ENCODE assay signal across 8 mouse cellular contexts in genomic region chr1:57996133-57996615, GRCm38 (mm10). TPM values are rescaled to one million over a fixed set of nuclear protein-coding genes. Genes with fewer than 3 reads are reported as not detected.
DNase-seq lines count a peak whose midpoint lies in the region; ATAC-seq and TF ChIP-seq lines count a peak whose summit lies in the region.

No protein-coding gene starts in this region.

- no peak for TF ChIP-seq POLR2A in bone marrow, adult 2 months (IDR thresholded peaks at IDR 0.05; ENCODE audit: borderline replicate concordance, control insufficient read depth, low read depth, low read length)

- peak overlapping the region; percentile 65 for H3K4me2 ChIP-seq in kidney, postnatal 0 days (ENCODE audit: low read length)
- peak overlapping the region; percentile 67 for H3K4me2 ChIP-seq in hindbrain, embryonic 12.5 days (replicated peaks)

- no peaks in the 10 kb centered on the region for H3K9me3 ChIP-seq in kidney, postnatal 0 days (replicated peaks; ENCODE audit: low read length)
- no peaks in the 10 kb centered on the region for H3K9me3 ChIP-seq in hindbrain, embryonic 12.5 days (replicated peaks)

- peak; percentile 51 for ATAC-seq in kidney, postnatal 0 days (replicated peaks; ENCODE audit: low FRiP score, low read depth)
- peak; percentile 67; the same call in 1 of the 2 replicates for ATAC-seq in hindbrain, embryonic 12.5 days (ENCODE audit: low FRiP score)

- 0 out of 2 replicates have a peak, but pooled peaks cover 8% of the 10 kb centered on the region for H3K4me1 ChIP-seq in kidney, postnatal 0 days (replicated peaks; ENCODE audit: insufficient read depth, low read length)
- H3K4me1 ChIP-seq in bone marrow, adult 2 months (ENCODE audit: control insufficient read depth, insufficient read depth, low read length), result no peaks in the 10 kb centered on the region; the same call in 1 of the 2 replicates
- H3K4me1 ChIP-seq in hindbrain, embryonic 12.5 days, result peaks cover 15% of the 10 kb centered on the region

- H3K27ac ChIP-seq in kidney, postnatal 0 days, result 0 out of 2 replicates have a peak overlapping the region, but pooled peaks have one; percentile 55
- peak overlapping the region; percentile 77 for H3K27ac ChIP-seq in bone marrow, adult 2 months (ENCODE audit: control insufficient read depth, insufficient read depth, low read depth, low read length, poor library complexity)
- peak overlapping the region; percentile 89 for H3K27ac ChIP-seq in hindbrain, embryonic 12.5 days

- no peaks in the 10 kb centered on the region for H3K36me3 ChIP-seq in kidney, postnatal 0 days (ENCODE audit: insufficient read depth, low read length)
- no peaks in the 10 kb centered on the region; the same call in 1 of the 2 replicates for H3K36me3 ChIP-seq in hindbrain, embryonic 12.5 days

- under 1% methylated on average over 29 of the region's 29 CpGs for WGBS in kidney, postnatal 0 days
- under 1% methylated on average over 29 of the region's 29 CpGs for WGBS in bone marrow, adult 2 months
- under 1% methylated on average over 29 of the region's 29 CpGs for WGBS in hindbrain, embryonic 12.5 days

- no peaks in the 10 kb centered on the region for H3K27me3 ChIP-seq in kidney, postnatal 0 days (ENCODE audit: insufficient read depth, low read length)
- no peaks in the 10 kb centered on the region for H3K27me3 ChIP-seq in hindbrain, embryonic 12.5 days

- H3K4me3 ChIP-seq in kidney, postnatal 0 days (replicated peaks; ENCODE audit: low read depth, low read length), result peak overlapping the region; percentile 83
- H3K4me3 ChIP-seq in bone marrow, adult 2 months (replicated peaks; ENCODE audit: control insufficient read depth, low read depth, low read length), result peak overlapping the region; percentile 94
- H3K4me3 ChIP-seq in hindbrain, embryonic 12.5 days, result peak overlapping the region; percentile 93

- no peak for DNase-seq in kidney, postnatal 0 days (ENCODE audit: low spot score)
- no peak for DNase-seq in kidney, postnatal 10 days
- DNase-seq in mesoderm, embryonic 11.5 days (ENCODE audit: low read depth, low spot score), result peak; percentile 10
- no peak for DNase-seq in cerebellum, postnatal 25 days
- no peak for DNase-seq in T-cell, adult 2 months (ENCODE audit: low spot score)
- DNase-seq in kidney, postnatal 36 days, result no peak

- peak overlapping the region; percentile 60 for H3K9ac ChIP-seq in kidney, postnatal 0 days (ENCODE audit: low read depth, low read length)
- H3K9ac ChIP-seq in hindbrain, embryonic 12.5 days, result peak overlapping the region; percentile 71

- TF ChIP-seq CTCF in kidney, postnatal 0 days (IDR thresholded peaks at IDR 0.05; ENCODE audit: low read depth), result no peak
- TF ChIP-seq CTCF in bone marrow, adult 2 months (IDR thresholded peaks at IDR 0.05; ENCODE audit: control insufficient read depth, insufficient read depth, low read length), result no peak

RNA-seq across cellular contexts. Expression of gene Sgo2a, which starts 0.4 kb away (rescaled TPM):
- 8.9 and 9.3 TPM in 2 replicates for polyA plus RNA-seq in kidney, postnatal 0 days (2015; fragmentation: Nextera tagmentation; extraction: Ambion mirVana)
- 7.0 and 12.0 TPM in 2 replicates for polyA plus RNA-seq in bone marrow, adult 2 months (2011; ENCODE audit: insufficient read depth, insufficient read length, low replicate concordance, missing spikeins)
- polyA plus RNA-seq in hindbrain, embryonic 12.5 days (2016; fragmentation: Nextera tagmentation; extraction: Ambion mirVana), result 17.3 and 18.0 TPM in 2 replicates

RNA-seq across cellular contexts. Expression of gene Kctd18, which starts 22.6 kb away (rescaled TPM):
- polyA plus RNA-seq in kidney, postnatal 0 days (2015; fragmentation: Nextera tagmentation; extraction: Ambion mirVana), result 12.0 and 12.7 TPM in 2 replicates
- polyA plus RNA-seq in bone marrow, adult 2 months (2011; ENCODE audit: insufficient read depth, insufficient read length, low replicate concordance, missing spikeins), result 8.2 and 8.8 TPM in 2 replicates
- polyA plus RNA-seq in hindbrain, embryonic 12.5 days (2016; fragmentation: Nextera tagmentation; extraction: Ambion mirVana), result 26.1 and 27.6 TPM in 2 replicates

RNA-seq across cellular contexts. Expression of gene Aox1, which starts 33.6 kb away (rescaled TPM):
- 0.13 and 0.15 TPM in 2 replicates for polyA plus RNA-seq in kidney, postnatal 0 days (2015; fragmentation: Nextera tagmentation; extraction: Ambion mirVana)
- 0.30 TPM in 1 of 2 replicates, not detected in the other for polyA plus RNA-seq in bone marrow, adult 2 months (2011; ENCODE audit: insufficient read depth, insufficient read length, low replicate concordance, missing spikeins)
- polyA plus RNA-seq in hindbrain, embryonic 12.5 days (2016; fragmentation: Nextera tagmentation; extraction: Ambion mirVana), result 0.17 and 0.34 TPM in 2 replicates
